Mouse (Mus musculus): ENCODE results near the gene Adprhl1.

Adprhl1 gene

GRCm38 (mm10) chr8:13254019-13254418 is at the start of gene Adprhl1:
Gene Adprhl1, minus strand, starts transcription at chr8:13254162.
- CTCF ChIA-PET = no interaction called here

DNA sequence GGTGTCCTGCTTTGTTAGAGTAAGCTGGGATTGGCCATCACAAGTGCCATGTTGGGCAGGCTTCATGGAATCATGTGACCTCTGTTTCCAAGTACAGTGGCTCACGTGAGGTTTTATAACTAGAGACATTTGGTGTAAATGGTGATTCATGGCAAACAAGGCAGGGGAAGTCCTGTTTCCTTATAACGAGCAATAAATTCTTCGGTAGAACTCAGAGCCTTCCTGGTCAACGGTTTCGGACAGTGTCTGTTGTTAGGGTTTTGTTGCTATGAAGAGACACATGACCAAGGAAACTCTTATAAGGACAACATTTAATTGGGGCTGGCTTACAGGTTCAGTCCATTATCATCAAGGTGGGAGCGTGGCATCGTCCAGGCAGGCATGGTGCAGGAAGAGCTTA is 47.1 kb upstream of the Adprhl1 start:
- CTCF ChIA-PET = no interaction called here

DNA sequence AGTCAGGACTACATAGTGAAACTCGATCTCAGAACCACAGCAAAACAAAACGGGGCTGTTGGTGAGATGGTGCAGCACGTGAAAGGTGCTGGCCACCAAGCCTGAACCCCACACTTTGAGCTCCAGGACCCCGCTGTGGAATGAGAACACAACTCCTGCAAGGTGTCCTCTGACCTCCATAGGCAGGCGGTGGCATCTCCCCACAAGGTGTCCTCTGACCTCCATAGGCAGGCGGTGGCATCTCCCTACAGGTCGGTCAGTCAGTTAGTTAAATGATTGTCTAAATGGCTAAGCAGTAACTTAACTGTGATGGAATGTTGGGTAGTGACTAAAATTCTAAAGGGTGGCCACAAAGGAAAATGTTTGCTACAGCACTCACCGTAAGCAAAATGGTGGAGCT is 45.6 kb upstream of the Adprhl1 start:
- CTCF ChIA-PET = no interaction called here

GRCm38 (mm10) chr8:13293677-13294470 is 39.9 kb upstream of the Adprhl1 start:
- CTCF ChIA-PET = no interaction called here

GRCm38 (mm10) chr8:13292364-13292763 is 38.4 kb upstream of the Adprhl1 start:
- CTCF ChIA-PET = no interaction called here

DNA sequence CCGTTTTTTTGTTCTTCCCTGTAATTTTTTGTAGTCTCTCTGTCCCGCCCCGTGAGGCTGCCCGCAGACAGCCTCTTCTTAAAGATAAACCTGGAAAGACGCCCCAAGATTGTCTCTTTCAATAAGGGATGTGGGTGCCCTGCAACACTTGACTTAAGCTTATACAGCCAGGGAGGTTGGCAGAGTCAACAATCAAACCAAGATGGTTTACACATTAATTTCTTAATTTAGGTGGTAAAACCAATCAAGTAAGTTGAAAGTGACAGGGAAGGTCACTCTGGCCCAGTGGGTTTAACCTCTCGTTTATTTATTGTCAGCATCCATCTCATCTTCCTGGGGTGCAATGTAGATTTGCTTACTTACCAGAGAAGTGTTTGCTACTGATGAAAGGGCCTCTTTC is 34.7 kb upstream of the Adprhl1 start:
- CTCF ChIA-PET = interaction anchor here (0.8 kb wide), 1 partner anchor 123 kb away, joined by 4 read pairs; no protein-coding TSS in a partner anchor

DNA sequence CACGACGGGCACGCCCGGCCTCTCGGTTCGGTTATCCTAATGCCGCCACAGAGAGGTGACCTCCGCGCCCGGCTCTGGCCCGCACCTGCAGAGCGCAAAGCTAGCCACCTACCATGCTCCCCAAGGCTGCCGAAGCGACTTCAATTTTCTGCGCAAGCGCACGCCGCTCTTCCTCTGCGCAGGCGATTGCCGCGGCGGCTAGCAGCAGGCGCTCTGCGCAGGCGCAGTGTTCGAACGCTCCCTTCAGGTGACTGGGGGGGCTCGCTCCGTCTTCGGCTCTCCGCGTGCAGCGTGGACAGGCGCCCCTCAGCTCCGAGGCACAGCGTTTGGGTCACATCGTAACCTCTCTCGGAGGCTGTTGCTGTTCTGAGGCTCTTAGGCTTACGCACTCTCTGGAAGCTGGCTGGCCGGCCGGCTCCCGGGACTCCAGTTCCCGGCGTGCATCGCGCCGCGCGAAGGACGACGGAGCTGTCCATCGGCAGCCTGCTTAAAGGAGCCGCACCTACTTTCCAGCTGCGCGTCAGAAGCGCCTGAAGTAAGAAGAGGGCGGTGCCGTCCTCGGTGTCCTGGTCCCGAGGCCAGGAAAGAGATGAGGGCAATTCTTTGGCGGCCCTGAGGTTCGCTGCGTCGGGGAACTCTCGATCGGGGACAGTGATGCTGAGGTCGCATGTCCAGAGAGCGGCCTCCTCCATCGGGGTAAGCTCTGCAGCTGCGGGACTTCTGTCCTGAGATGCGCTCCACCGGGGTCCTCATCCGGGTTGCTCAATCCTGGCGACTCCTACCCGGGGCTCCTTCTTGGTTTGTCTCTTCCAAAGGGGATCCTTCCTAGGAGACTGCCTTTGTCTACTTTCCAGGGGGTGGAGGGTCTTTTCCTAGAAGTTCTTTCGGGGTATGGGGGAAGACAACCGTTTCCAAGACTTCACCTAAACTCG is 34.0 kb upstream of the Adprhl1 start, which contains the start of the genes Dcun1d2 and Tmco3:
Gene Dcun1d2, minus strand, starts transcription at position 440 of the 932 bp plus-strand sequence.
Gene Tmco3, plus strand, starts transcription at position 499 of the 932 bp plus-strand sequence.
- CTCF ChIA-PET = no interaction called here

GRCm38 (mm10) chr8:13287304-13287691 is 33.3 kb upstream of the Adprhl1 start:
- CTCF ChIA-PET = no interaction called here

GRCm38 (mm10) chr8:13283200-13283599 is 29.2 kb upstream of the Adprhl1 start:
- CTCF ChIA-PET = no interaction called here

DNA sequence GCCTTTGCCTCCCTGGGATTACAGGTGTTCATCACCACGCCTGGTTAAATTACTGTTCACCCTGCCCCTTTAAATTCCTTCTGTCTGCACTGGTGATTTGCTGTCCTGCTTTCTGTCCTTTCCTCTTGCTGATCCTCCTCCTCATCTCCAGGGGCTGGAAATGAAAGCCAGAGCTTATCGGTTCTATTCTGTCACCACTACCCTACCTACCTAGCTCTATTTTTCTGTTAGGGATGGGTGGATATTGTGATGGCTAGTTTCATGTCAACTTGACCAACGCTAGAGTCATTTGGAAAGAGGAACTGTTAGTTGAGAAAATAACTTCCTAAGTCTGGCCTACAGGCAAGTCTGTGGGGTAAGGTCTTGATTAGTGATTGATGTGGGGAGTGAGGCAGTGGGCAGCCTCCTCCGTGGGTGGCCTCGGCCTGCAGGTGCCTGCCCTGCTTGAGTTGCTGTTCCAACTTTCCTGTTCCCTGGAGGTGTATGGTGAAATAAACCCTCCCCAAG is 23.0 kb upstream of the Adprhl1 start:
- CTCF ChIA-PET = no interaction called here

GRCm38 (mm10) chr8:13272834-13273233 is 18.9 kb upstream of the Adprhl1 start:
- CTCF ChIA-PET = no interaction called here

- CTCF ChIA-PET = no interaction called here
These were observed 13.6 kb upstream of the Adprhl1 start for GRCm38 (mm10) chr8:13267566-13267965.

DNA sequence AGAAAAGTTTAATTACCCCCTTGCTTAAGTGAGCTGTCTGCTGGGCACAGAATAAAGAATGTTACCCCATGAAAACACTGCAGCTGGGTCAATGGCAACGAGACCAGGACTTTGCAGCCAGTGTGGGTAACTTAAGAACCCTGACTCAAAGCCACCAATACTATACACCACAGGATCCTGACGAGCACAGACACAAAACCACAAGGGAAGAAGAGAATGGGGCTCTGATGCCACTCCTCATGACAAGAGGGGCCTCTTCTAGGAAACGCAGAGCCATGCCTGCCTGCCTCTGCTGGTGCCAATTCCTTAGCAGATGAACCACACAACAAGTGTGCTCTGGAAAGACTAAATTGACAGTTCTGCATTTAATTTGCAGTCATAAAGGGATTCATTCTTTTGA is 9.4 kb upstream of the Adprhl1 start:
- CTCF ChIA-PET = no interaction called here

DNA sequence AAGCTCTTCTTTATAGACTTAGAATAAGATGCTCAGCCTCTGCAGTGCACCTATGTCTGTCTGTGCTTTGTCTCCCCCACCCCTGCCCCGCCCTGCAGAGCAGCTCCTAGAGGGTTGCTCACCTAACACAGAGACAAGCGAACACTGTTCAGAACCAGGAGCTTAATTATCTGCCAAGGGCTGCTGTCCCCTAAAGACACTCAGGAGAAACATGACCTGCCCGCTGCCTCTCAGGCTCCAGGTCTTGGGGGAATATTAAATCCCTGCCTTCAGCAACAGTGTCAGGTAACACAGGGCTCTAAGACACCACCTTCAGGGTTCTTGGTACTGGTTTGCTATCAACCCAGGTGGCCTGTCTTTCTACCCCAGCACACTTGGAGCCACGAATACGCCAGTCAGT is 549 bp downstream of the Adprhl1 start:
- CTCF ChIA-PET = no interaction called here

- CTCF ChIA-PET = no interaction called here
These were observed 1.1 kb downstream of the Adprhl1 start for GRCm38 (mm10) chr8:13252837-13253236.

- CTCF ChIA-PET = interaction anchor here (0.6 kb wide), 1 partner anchor 37 kb away, joined by 3 read pairs; no protein-coding TSS in a partner anchor
These were observed 9.6 kb downstream of the Adprhl1 start for GRCm38 (mm10) chr8:13244343-13244880.

- CTCF ChIA-PET = no interaction called here
These were observed 10.7 kb downstream of the Adprhl1 start for GRCm38 (mm10) chr8:13242985-13243870.

GRCm38 (mm10) chr8:13240691-13241090 is 13.3 kb downstream of the Adprhl1 start:
- CTCF ChIA-PET = no interaction called here

DNA sequence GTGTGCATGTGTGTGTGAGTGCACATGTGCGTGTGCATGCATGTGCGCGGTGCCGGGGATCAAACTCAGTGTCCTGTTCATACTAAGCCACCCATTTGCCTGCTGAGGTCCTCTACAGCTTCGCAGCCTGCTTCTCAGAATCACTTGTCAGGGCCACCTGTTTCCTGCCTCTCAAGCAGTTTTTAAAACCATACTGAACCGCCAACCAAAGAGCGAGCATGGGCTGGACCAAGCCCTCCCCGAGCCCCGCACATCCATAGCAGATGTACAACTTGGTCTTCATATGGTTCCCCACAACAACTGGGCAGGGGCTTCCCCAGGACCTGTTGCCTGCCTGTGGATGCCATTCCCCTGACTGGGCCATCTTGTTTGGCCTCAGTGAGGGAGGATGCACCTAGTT is 13.9 kb downstream of the Adprhl1 start:
- CTCF ChIA-PET = no interaction called here

DNA sequence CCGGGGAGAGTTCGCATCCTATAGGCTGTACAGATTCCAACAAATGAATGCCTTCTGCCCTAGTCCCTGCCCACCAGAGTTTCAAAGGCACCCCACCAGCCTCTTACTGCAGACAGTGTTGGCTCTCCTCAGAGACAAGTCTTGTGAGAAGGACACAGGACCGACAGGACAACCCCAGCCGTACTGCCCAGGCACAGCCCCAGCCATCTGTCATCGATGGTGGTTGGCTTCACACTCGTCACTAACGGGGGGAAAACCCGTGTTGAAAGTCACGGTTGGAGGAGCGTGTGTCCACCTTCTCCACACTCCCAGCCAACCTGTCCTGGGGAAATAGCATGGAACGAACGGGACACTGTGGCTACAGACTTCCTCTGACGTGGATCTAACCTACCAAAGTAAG is 19.2 kb downstream of the Adprhl1 start:
- CTCF ChIA-PET = no interaction called here

DNA sequence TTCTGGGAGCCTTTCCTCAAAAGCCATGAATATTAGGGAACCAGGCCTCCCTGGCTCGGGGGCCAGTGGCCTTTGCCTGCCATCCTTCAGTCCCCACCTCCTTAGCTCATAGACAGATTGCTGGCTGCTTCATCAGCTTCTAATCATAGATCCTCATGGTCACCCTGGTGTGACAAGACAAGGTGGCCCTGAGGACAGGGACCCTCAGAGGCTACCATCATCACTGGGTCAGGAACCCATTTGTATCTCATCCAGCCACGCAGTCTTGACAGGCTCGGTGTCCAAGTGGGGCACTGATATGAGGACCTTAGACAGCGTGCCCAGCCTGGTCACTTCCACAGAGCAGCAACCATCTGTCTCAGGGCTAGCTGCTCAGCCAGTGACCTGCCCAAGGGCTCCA is 23.5 kb downstream of the Adprhl1 start:
- CTCF ChIA-PET = no interaction called here

All from spleen, embryonic (tissue).